Mouse (Mus musculus): ENCODE data around the gene Jakmip3.

The Jakmip3 gene

GRCm38 (mm10) chr7:139027136-139027535 is 86.6 kb downstream of the Jakmip3 start:
- no peak for DNase-seq (ENCODE audit: low read depth, low spot score)

- DNase-seq (ENCODE audit: low read depth, low spot score), result no peak
These were observed 90.7 kb downstream of the Jakmip3 start for GRCm38 (mm10) chr7:139031215-139031614.

GRCm38 (mm10) chr7:139063406-139063805 is 122.9 kb downstream of the Jakmip3 start:
- DNase-seq (ENCODE audit: low read depth, low spot score), result peak; percentile 61

- DNase-seq (ENCODE audit: low read depth, low spot score), result peak; percentile 80
These were observed 127.7 kb downstream of the Jakmip3 start for GRCm38 (mm10) chr7:139068182-139068623.

GRCm38 (mm10) chr7:139074189-139074588 is 133.7 kb downstream of the Jakmip3 start:
- DNase-seq (ENCODE audit: low read depth, low spot score), result no peak

GRCm38 (mm10) chr7:139075054-139075794 is 134.7 kb downstream of the Jakmip3 start:
- no peak for DNase-seq (ENCODE audit: low read depth, low spot score)

- DNase-seq (ENCODE audit: low read depth, low spot score), result peak; percentile 48
These were observed 136.8 kb downstream of the Jakmip3 start for GRCm38 (mm10) chr7:139077283-139077682.

GRCm38 (mm10) chr7:139078181-139078580 is 137.7 kb downstream of the Jakmip3 start:
- no peak for DNase-seq (ENCODE audit: low read depth, low spot score)

GRCm38 (mm10) chr7:139079141-139079540 is 138.6 kb downstream of the Jakmip3 start:
- DNase-seq (ENCODE audit: low read depth, low spot score), result peak; percentile 78

GRCm38 (mm10) chr7:139080714-139081113 is 140.2 kb downstream of the Jakmip3 start:
- peak; percentile 78 for DNase-seq (ENCODE audit: low read depth, low spot score)

GRCm38 (mm10) chr7:139081158-139081557 is 140.6 kb downstream of the Jakmip3 start:
- DNase-seq (ENCODE audit: low read depth, low spot score), result no peak

GRCm38 (mm10) chr7:139082281-139082680 is 141.8 kb downstream of the Jakmip3 start:
- no peak for DNase-seq (ENCODE audit: low read depth, low spot score)

- peak; percentile 60 for DNase-seq (ENCODE audit: low read depth, low spot score)
These were observed 143.8 kb downstream of the Jakmip3 start for GRCm38 (mm10) chr7:139084316-139084715.

- peak; percentile 88 for DNase-seq (ENCODE audit: low read depth, low spot score)
These were observed 145.2 kb downstream of the Jakmip3 start, which contains the start of gene Dpysl4 for GRCm38 (mm10) chr7:139085629-139086194. Gene Dpysl4 (plus strand): TSS chr7:139086001.

GRCm38 (mm10) chr7:139086195-139087158 is 145.9 kb downstream of the Jakmip3 start:
- no peak for DNase-seq (ENCODE audit: low read depth, low spot score)

GRCm38 (mm10) chr7:139087801-139088200 is 147.3 kb downstream of the Jakmip3 start:
- DNase-seq (ENCODE audit: low read depth, low spot score), result no peak

- DNase-seq (ENCODE audit: low read depth, low spot score), result no peak
These were observed 149.7 kb downstream of the Jakmip3 start for GRCm38 (mm10) chr7:139089892-139090874.

- no peak for DNase-seq (ENCODE audit: low read depth, low spot score)
These were observed 151.2 kb downstream of the Jakmip3 start for GRCm38 (mm10) chr7:139091681-139092080.

- DNase-seq (ENCODE audit: low read depth, low spot score), result no peak
These were observed 152.1 kb downstream of the Jakmip3 start for GRCm38 (mm10) chr7:139092676-139093075.

- no peak for DNase-seq (ENCODE audit: low read depth, low spot score)
These were observed 152.6 kb downstream of the Jakmip3 start for GRCm38 (mm10) chr7:139093124-139093523.

- DNase-seq (ENCODE audit: low read depth, low spot score), result no peak
These were observed 153.3 kb downstream of the Jakmip3 start for GRCm38 (mm10) chr7:139093781-139094180.
